Mouse (Mus musculus) neural tube, embryonic 11.5 days (tissue): ENCODE measurements around the gene Mfsd4b5. TPM values are rescaled to one million over a fixed set of nuclear protein-coding genes. Genes with fewer than 3 reads are reported as not detected.

ENCODE experiments used
- ATAC-seq: fragments of 200-750 bp; cut with Nextera tagmentation; 2 replicates; pipeline ENCODE4 v1.8.0; 2017; ENCODE audit warnings: moderate number of reproducible peaks, mild to moderate bottlenecking, moderate TSS enrichment, moderate library complexity; ENCODE audit not compliant: insufficient read depth, low FRiP score, low TSS enrichment
- DNase-seq: peaks from one replicate; pipeline ENCODE4 v3.0.0-alpha.2; 2015; ENCODE audit warnings: low spot score
- H3K27ac ChIP-seq: fragments of 300-500 bp; sonication (generic); 2 replicates; pipeline ENCODE4 v1.5.1; 2014; ENCODE audit warnings: low read depth, mild to moderate bottlenecking, low read length
- H3K27me3 ChIP-seq: fragments of 300-500 bp; sonication (generic); 2 replicates; pipeline ENCODE4 v1.6.1; 2014; ENCODE audit warnings: mild to moderate bottlenecking, low read length, mixed read lengths; ENCODE audit not compliant: control insufficient read depth, insufficient read depth
- H3K36me3 ChIP-seq: fragments of 300-500 bp; sonication (generic); 2 replicates; pipeline ENCODE4 v1.6.1; 2014; ENCODE audit warnings: mild to moderate bottlenecking, low read length, moderate library complexity, mixed read lengths; ENCODE audit not compliant: control insufficient read depth, insufficient read depth
- H3K4me1 ChIP-seq: fragments of 300-500 bp; sonication (generic); 2 replicates; pipeline ENCODE4 v1.6.1; 2014; ENCODE audit warnings: low read length, mixed read lengths; ENCODE audit not compliant: control insufficient read depth, insufficient read depth
- H3K4me2 ChIP-seq: fragments of 300-500 bp; sonication (generic); 2 replicates; pipeline ENCODE4 v1.6.1; 2014; ENCODE audit warnings: low read depth, mild to moderate bottlenecking, moderate library complexity
- H3K4me3 ChIP-seq: fragments of 300-500 bp; sonication (generic); 2 replicates; pipeline ENCODE4 v1.5.1; 2014; ENCODE audit warnings: low read depth, low read length
- H3K9ac ChIP-seq: fragments of 300-500 bp; sonication (generic); 2 replicates; pipeline ENCODE4 v1.6.1; 2014; ENCODE audit warnings: mild to moderate bottlenecking, low read length
- H3K9me3 ChIP-seq: fragments of 300-500 bp; sonication (generic); 2 replicates; pipeline ENCODE4 v1.6.1; 2016; ENCODE audit warnings: low read length; ENCODE audit not compliant: control insufficient read depth
- WGBS: fragments of 180-500 bp; shearing (Covaris S2); extraction: QIAGEN DNeasy Blood & Tissue Kit; methylation state at CpG from one replicate; pipeline ENCODE4 v1.1.7; 2014; 5-methylcytosine and 5-hydroxymethylcytosine counted together
- polyA plus RNA-seq: library from polyadenylated mRNA; unstranded; fragments of >200 nt; fragmentation: Nextera tagmentation; extraction: Ambion mirVana; gene quantifications from 2 replicates; pipeline ENCODE4 v1.2.1, GENCODE M21; 2014

The Mfsd4b5 gene
- polyA plus RNA-seq: 0.08 and 0.22 TPM in 2 replicates

DNA sequence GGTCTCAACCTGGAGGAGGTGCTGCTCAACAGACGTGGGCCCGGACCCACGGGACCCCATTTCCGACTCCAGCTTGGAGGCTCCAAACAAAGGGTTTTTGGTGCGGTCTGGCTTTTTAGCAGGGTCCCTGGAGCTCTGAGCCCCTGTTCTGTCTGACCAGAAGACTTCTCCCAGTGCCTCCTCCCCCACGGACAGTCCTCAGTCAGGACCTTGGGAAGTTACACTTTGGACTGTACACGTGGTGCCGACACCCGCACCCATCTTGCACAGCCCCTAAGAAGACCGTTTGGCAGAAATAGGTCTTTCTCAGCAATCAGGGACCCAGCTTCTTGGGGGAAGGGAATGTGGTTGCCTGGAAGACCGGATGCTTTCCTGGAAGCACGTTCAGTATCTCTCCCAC lies at the start of gene Mfsd4b5:
Mfsd4b5 (minus strand) TSS at position 181 of the 400 bp plus-strand sequence.
- Histone ChIP-seq H3K4me1 (no peaks in the 10 kb centered on the region), H3K4me2 (no peak within 1 kb of the TSS), H3K9ac (no peak within 1 kb of the TSS), H3K27me3 (no peaks in the 10 kb centered on the region), H3K36me3 (no peaks in the 10 kb centered on the region), H3K27ac (no peak within 1 kb of the TSS), H3K9me3 (no peaks in the 10 kb centered on the region), H3K4me3 (no peak within 1 kb of the TSS)
- 92% methylated on average over 12 of the region's 12 CpGs for WGBS
- ATAC-seq (no peak), DNase-seq (no peak)

GRCm38 (mm10) chr10:40034956-40035355 lies 48.5 kb upstream of the Mfsd4b5 start:
- Histone ChIP-seq H3K27me3 (no peaks in the 10 kb centered on the region), H3K4me2 (no peak overlapping the region), H3K36me3 (no peaks in the 10 kb centered on the region), H3K4me3 (no peak overlapping the region), H3K9me3 (no peaks in the 10 kb centered on the region), H3K9ac (no peak overlapping the region), H3K4me1 (no peaks in the 10 kb centered on the region), H3K27ac (no peak overlapping the region)
- WGBS: 93% methylated on average over 6 of the region's 6 CpGs
- ATAC-seq (no peak), DNase-seq (no peak)

- H3K4me1 ChIP-seq: no peaks in the 10 kb centered on the region
- H3K27ac ChIP-seq: no peak overlapping the region
- DNase-seq (no peak), ATAC-seq (no peak)
- no peaks in the 10 kb centered on the region for H3K36me3 ChIP-seq
- H3K4me2 ChIP-seq: no peak overlapping the region
- 77% methylated on average over 2 of the region's 2 CpGs for WGBS
- no peak overlapping the region for H3K9ac ChIP-seq
- H3K27me3 ChIP-seq: no peaks in the 10 kb centered on the region
- no peak overlapping the region for H3K4me3 ChIP-seq
- no peaks in the 10 kb centered on the region for H3K9me3 ChIP-seq
Measured at GRCm38 (mm10) chr10:40032897-40033296, 46.5 kb upstream of the Mfsd4b5 start.

GRCm38 (mm10) chr10:40030716-40031115 lies 44.3 kb upstream of the Mfsd4b5 start:
- Histone ChIP-seq H3K4me1 (no peaks in the 10 kb centered on the region), H3K4me3 (no peak overlapping the region), H3K4me2 (no peak overlapping the region), H3K27ac (no peak overlapping the region), H3K9ac (no peak overlapping the region), H3K27me3 (no peaks in the 10 kb centered on the region), H3K9me3 (no peaks in the 10 kb centered on the region), H3K36me3 (no peaks in the 10 kb centered on the region)
- ATAC-seq (no peak), DNase-seq (no peak)
- 89% methylated on average over 6 of the region's 6 CpGs for WGBS

- no peak for DNase-seq
- no peaks in the 10 kb centered on the region for H3K4me1 ChIP-seq
- H3K9me3 ChIP-seq: no peaks in the 10 kb centered on the region
- no peaks in the 10 kb centered on the region for H3K36me3 ChIP-seq
- H3K27me3 ChIP-seq: no peaks in the 10 kb centered on the region
- H3K27ac ChIP-seq: no peak overlapping the region
- no peak for ATAC-seq
- WGBS: 86% methylated on average over 2 of the region's 2 CpGs
- no peak overlapping the region for H3K9ac ChIP-seq
- H3K4me2 ChIP-seq: no peak overlapping the region
- H3K4me3 ChIP-seq: no peak overlapping the region
Measured at GRCm38 (mm10) chr10:40029610-40030009, 43.2 kb upstream of the Mfsd4b5 start.

GRCm38 (mm10) chr10:40028091-40028490 lies 41.6 kb upstream of the Mfsd4b5 start:
- 86% methylated on average over 8 of the region's 8 CpGs for WGBS
- H3K36me3 ChIP-seq: no peaks in the 10 kb centered on the region
- ATAC-seq: no peak
- no peak overlapping the region for H3K4me2 ChIP-seq
- no peak for DNase-seq
- no peaks in the 10 kb centered on the region for H3K9me3 ChIP-seq
- H3K4me3 ChIP-seq: no peak overlapping the region
- H3K27me3 ChIP-seq: no peaks in the 10 kb centered on the region
- H3K4me1 ChIP-seq: no peaks in the 10 kb centered on the region
- no peak overlapping the region for H3K27ac ChIP-seq
- H3K9ac ChIP-seq: no peak overlapping the region

DNA sequence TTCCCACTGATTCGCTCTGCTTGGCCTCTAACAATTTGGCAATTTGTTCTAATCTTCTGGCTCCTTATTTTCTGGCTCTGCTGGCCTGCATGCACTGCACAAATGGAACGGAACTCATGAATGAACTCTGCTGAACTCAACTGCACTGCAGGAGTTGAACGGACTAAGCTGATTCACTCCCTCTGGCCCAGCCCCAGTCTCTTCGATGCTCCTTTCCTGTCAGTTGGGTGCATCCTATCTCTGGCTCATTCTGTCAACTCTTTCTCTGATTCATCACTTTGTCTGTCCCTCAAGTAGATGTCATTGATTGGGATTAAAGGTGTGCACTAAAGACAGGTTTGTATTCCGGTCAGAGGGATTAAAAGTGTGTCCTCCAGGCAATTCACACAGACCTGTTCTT lies 40.1 kb upstream of the Mfsd4b5 start:
- Histone ChIP-seq H3K36me3 (no peaks in the 10 kb centered on the region), H3K4me2 (no peak overlapping the region), H3K27me3 (no peaks in the 10 kb centered on the region), H3K4me3 (no peak overlapping the region), H3K4me1 (no peaks in the 10 kb centered on the region), H3K9me3 (no peaks in the 10 kb centered on the region), H3K27ac (no peak overlapping the region), H3K9ac (no peak overlapping the region)
- WGBS: 95% methylated on average over 5 of the region's 5 CpGs
- ATAC-seq (no peak), DNase-seq (no peak)

GRCm38 (mm10) chr10:40025560-40025959 lies 39.1 kb upstream of the Mfsd4b5 start:
- H3K9me3 ChIP-seq: no peaks in the 10 kb centered on the region
- H3K36me3 ChIP-seq: no peaks in the 10 kb centered on the region
- 76% methylated on average over 8 of the region's 8 CpGs for WGBS
- H3K27me3 ChIP-seq: no peaks in the 10 kb centered on the region
- H3K27ac ChIP-seq: no peak overlapping the region
- H3K4me3 ChIP-seq: peak overlapping the region; percentile 60
- no peaks in the 10 kb centered on the region for H3K4me1 ChIP-seq
- H3K4me2 ChIP-seq: peak overlapping the region; percentile 93
- no peak overlapping the region for H3K9ac ChIP-seq
- ATAC-seq (no peak), DNase-seq (no peak)

- Histone ChIP-seq H3K9me3 (no peaks in the 10 kb centered on the region), H3K9ac (peak within 1 kb of the TSS; percentile 57), H3K36me3 (no peaks in the 10 kb centered on the region), H3K4me1 (no peaks in the 10 kb centered on the region), H3K27me3 (no peaks in the 10 kb centered on the region), H3K4me2 (peak within 1 kb of the TSS; percentile 93), H3K4me3 (peak within 1 kb of the TSS; percentile 60), H3K27ac (peak within 1 kb of the TSS; percentile 56; the same call in 1 of the 2 replicates)
- peak; percentile 97 for ATAC-seq
- DNase-seq: peak; percentile 86
- WGBS: under 1% methylated on average over 40 of the region's 46 CpGs
Measured at GRCm38 (mm10) chr10:40024554-40025428, 38.3 kb upstream of the Mfsd4b5 start, which contains the start of gene Mfsd4b1. Gene Mfsd4b1, minus strand, starts transcription at chr10:40025268.
